Mouse (Mus musculus): ENCODE measurements around the gene Gcnt7.

Gene Gcnt7

GRCm38 (mm10) chr2:172401116-172401825 lies 57.1 kb downstream of the Gcnt7 start:
- no peak for DNase-seq
